Mouse (Mus musculus): ENCODE results near the gene 4930402H24Rik. TPM values are rescaled to one million over a fixed set of nuclear protein-coding genes. Genes with fewer than 3 reads are reported as not detected.

Gene 4930402H24Rik
- polyA plus RNA-seq, 1 experiment from 2014 or later: 25.9 TPM

GRCm38 (mm10) chr2:130886983-130887382, 19.2 kb downstream of the 4930402H24Rik start:
- no peak for ATAC-seq

GRCm38 (mm10) chr2:130877376-130877775, 28.8 kb downstream of the 4930402H24Rik start:
- H3K9ac ChIP-seq (ENCODE audit: low read depth, low read length): no peak overlapping the region

More at GRCm38 (mm10) chr2:130886983-130887382, 19.2 kb downstream of the 4930402H24Rik start:
- no peak overlapping the region for H3K27ac ChIP-seq (ENCODE audit: low read length)
- no peaks in the 10 kb centered on the region for H3K4me1 ChIP-seq (ENCODE audit: control insufficient read depth, insufficient read depth, low read length)
- H3K4me2 ChIP-seq (ENCODE audit: low read depth, low read length): no peak overlapping the region
- H3K4me3 ChIP-seq (ENCODE audit: low read length): no peak overlapping the region
- H3K9ac ChIP-seq (ENCODE audit: low read depth, low read length): no peak overlapping the region
- no peaks in the 10 kb centered on the region for H3K9me3 ChIP-seq (ENCODE audit: control insufficient read depth, low read length)
- H3K36me3 ChIP-seq (ENCODE audit: control insufficient read depth, insufficient read depth, low read length): no peaks in the 10 kb centered on the region
- no peaks in the 10 kb centered on the region for H3K27me3 ChIP-seq (replicated peaks; ENCODE audit: control insufficient read depth, insufficient read depth, low read length)

GRCm38 (mm10) chr2:130870916-130871315, 35.3 kb downstream of the 4930402H24Rik start:
- H3K4me2 ChIP-seq (ENCODE audit: low read depth, low read length): no peak overlapping the region
- H3K4me1 ChIP-seq (ENCODE audit: control insufficient read depth, insufficient read depth, low read length): 0 out of 2 replicates have a peak, but pooled peaks cover 4% of the 10 kb centered on the region
- no peak overlapping the region for H3K9ac ChIP-seq (ENCODE audit: low read depth, low read length)
- ATAC-seq: no peak
- H3K36me3 ChIP-seq (ENCODE audit: control insufficient read depth, insufficient read depth, low read length): no peaks in the 10 kb centered on the region
- 75% methylated on average over 5 of the region's 5 CpGs for whole genome bisulfite sequencing
- H3K27ac ChIP-seq (ENCODE audit: low read length): no peak overlapping the region
- H3K9me3 ChIP-seq (ENCODE audit: control insufficient read depth, low read length): no peaks in the 10 kb centered on the region
- no peak overlapping the region for H3K4me3 ChIP-seq (ENCODE audit: low read length)
- no peaks in the 10 kb centered on the region for H3K27me3 ChIP-seq (replicated peaks; ENCODE audit: control insufficient read depth, insufficient read depth, low read length)

More at GRCm38 (mm10) chr2:130877376-130877775, 28.8 kb downstream of the 4930402H24Rik start:
- 69% methylated on average over 3 of the region's 3 CpGs for WGBS
- no peaks in the 10 kb centered on the region for H3K36me3 ChIP-seq (ENCODE audit: control insufficient read depth, insufficient read depth, low read length)
- H3K27me3 ChIP-seq (replicated peaks; ENCODE audit: control insufficient read depth, insufficient read depth, low read length): no peaks in the 10 kb centered on the region
- H3K9me3 ChIP-seq (ENCODE audit: control insufficient read depth, low read length): no peaks in the 10 kb centered on the region
- H3K4me2 ChIP-seq (ENCODE audit: low read depth, low read length): no peak overlapping the region
- H3K27ac ChIP-seq (ENCODE audit: low read length): no peak overlapping the region
- no peaks in the 10 kb centered on the region for H3K4me1 ChIP-seq (ENCODE audit: control insufficient read depth, insufficient read depth, low read length)
- ATAC-seq: no peak
- H3K4me3 ChIP-seq (ENCODE audit: low read length): no peak overlapping the region

- 80% methylated on average over 3 of the region's 3 CpGs for WGBS
These were observed 44.1 kb downstream of the 4930402H24Rik start for GRCm38 (mm10) chr2:130862091-130862490.

GRCm38 (mm10) chr2:130852964-130853363, 53.2 kb downstream of the 4930402H24Rik start:
- Histone ChIP-seq H3K9ac (ENCODE audit: low read depth, low read length) (no peak overlapping the region), H3K27me3 (replicated peaks; ENCODE audit: control insufficient read depth, insufficient read depth, low read length) (no peaks in the 10 kb centered on the region), H3K36me3 (ENCODE audit: control insufficient read depth, insufficient read depth, low read length) (no peaks in the 10 kb centered on the region), H3K9me3 (ENCODE audit: control insufficient read depth, low read length) (no peaks in the 10 kb centered on the region), H3K4me2 (ENCODE audit: low read depth, low read length) (no peak overlapping the region), H3K27ac (ENCODE audit: low read length) (no peak overlapping the region), H3K4me3 (ENCODE audit: low read length) (no peak overlapping the region), H3K4me1 (ENCODE audit: control insufficient read depth, insufficient read depth, low read length) (no peaks in the 10 kb centered on the region)
- 92% methylated on average over 1 of the region's 1 CpGs for WGBS
- no peak for ATAC-seq

More at GRCm38 (mm10) chr2:130862091-130862490, 44.1 kb downstream of the 4930402H24Rik start:
- no peak overlapping the region for H3K4me2 ChIP-seq (ENCODE audit: low read depth, low read length)
- H3K4me3 ChIP-seq (ENCODE audit: low read length): no peak overlapping the region
- H3K27ac ChIP-seq (ENCODE audit: low read length): no peak overlapping the region
- no peaks in the 10 kb centered on the region for H3K36me3 ChIP-seq (ENCODE audit: control insufficient read depth, insufficient read depth, low read length)
- ATAC-seq: no peak
- no peak overlapping the region for H3K9ac ChIP-seq (ENCODE audit: low read depth, low read length)
- H3K27me3 ChIP-seq (replicated peaks; ENCODE audit: control insufficient read depth, insufficient read depth, low read length): no peaks in the 10 kb centered on the region
- no peaks in the 10 kb centered on the region for H3K9me3 ChIP-seq (ENCODE audit: control insufficient read depth, low read length)
- H3K4me1 ChIP-seq (ENCODE audit: control insufficient read depth, insufficient read depth, low read length): 0 out of 2 replicates have a peak, but pooled peaks cover 4% of the 10 kb centered on the region

GRCm38 (mm10) chr2:130851363-130852246, 54.6 kb downstream of the 4930402H24Rik start:
- peak; percentile 80 for ATAC-seq
- WGBS: 67% methylated on average over 9 of the region's 9 CpGs
- H3K27ac ChIP-seq (ENCODE audit: low read length): peak overlapping the region; percentile 66

GRCm38 (mm10) chr2:130849688-130850087, 56.5 kb downstream of the 4930402H24Rik start:
- Histone ChIP-seq H3K4me1 (ENCODE audit: control insufficient read depth, insufficient read depth, low read length) (no peaks in the 10 kb centered on the region), H3K9me3 (ENCODE audit: control insufficient read depth, low read length) (no peaks in the 10 kb centered on the region), H3K36me3 (ENCODE audit: control insufficient read depth, insufficient read depth, low read length) (no peaks in the 10 kb centered on the region), H3K9ac (ENCODE audit: low read depth, low read length) (no peak overlapping the region), H3K27me3 (replicated peaks; ENCODE audit: control insufficient read depth, insufficient read depth, low read length) (no peaks in the 10 kb centered on the region), H3K27ac (ENCODE audit: low read length) (no peak overlapping the region), H3K4me3 (ENCODE audit: low read length) (no peak overlapping the region), H3K4me2 (ENCODE audit: low read depth, low read length) (no peak overlapping the region)
- no peak for ATAC-seq
- WGBS: 71% methylated on average over 4 of the region's 4 CpGs

More at GRCm38 (mm10) chr2:130851363-130852246, 54.6 kb downstream of the 4930402H24Rik start:
- no peak overlapping the region for H3K9ac ChIP-seq (ENCODE audit: low read depth, low read length)
- H3K4me3 ChIP-seq (ENCODE audit: low read length): no peak overlapping the region
- H3K4me1 ChIP-seq (ENCODE audit: control insufficient read depth, insufficient read depth, low read length): no peaks in the 10 kb centered on the region
- H3K36me3 ChIP-seq (ENCODE audit: control insufficient read depth, insufficient read depth, low read length): no peaks in the 10 kb centered on the region
- no peak overlapping the region for H3K4me2 ChIP-seq (ENCODE audit: low read depth, low read length)
- no peaks in the 10 kb centered on the region for H3K9me3 ChIP-seq (ENCODE audit: control insufficient read depth, low read length)
- H3K27me3 ChIP-seq (replicated peaks; ENCODE audit: control insufficient read depth, insufficient read depth, low read length): no peaks in the 10 kb centered on the region

GRCm38 (mm10) chr2:130848313-130848712, 57.9 kb downstream of the 4930402H24Rik start:
- ATAC-seq: no peak
- 79% methylated on average over 4 of the region's 4 CpGs for WGBS

GRCm38 (mm10) chr2:130843623-130844022, 62.6 kb downstream of the 4930402H24Rik start:
- Histone ChIP-seq H3K9me3 (ENCODE audit: control insufficient read depth, low read length) (no peaks in the 10 kb centered on the region), H3K4me3 (ENCODE audit: low read length) (no peak overlapping the region), H3K36me3 (ENCODE audit: control insufficient read depth, insufficient read depth, low read length) (no peaks in the 10 kb centered on the region), H3K27me3 (replicated peaks; ENCODE audit: control insufficient read depth, insufficient read depth, low read length) (no peaks in the 10 kb centered on the region), H3K9ac (ENCODE audit: low read depth, low read length) (no peak overlapping the region), H3K4me2 (ENCODE audit: low read depth, low read length) (no peak overlapping the region), H3K4me1 (ENCODE audit: control insufficient read depth, insufficient read depth, low read length) (peaks cover 12% of the 10 kb centered on the region), H3K27ac (ENCODE audit: low read length) (no peak overlapping the region)
- ATAC-seq: no peak
- 61% methylated on average over 2 of the region's 2 CpGs for WGBS

More at GRCm38 (mm10) chr2:130848313-130848712, 57.9 kb downstream of the 4930402H24Rik start:
- no peaks in the 10 kb centered on the region for H3K9me3 ChIP-seq (ENCODE audit: control insufficient read depth, low read length)
- no peak overlapping the region for H3K27ac ChIP-seq (ENCODE audit: low read length)
- no peaks in the 10 kb centered on the region for H3K4me1 ChIP-seq (ENCODE audit: control insufficient read depth, insufficient read depth, low read length)
- no peak overlapping the region for H3K4me3 ChIP-seq (ENCODE audit: low read length)
- H3K27me3 ChIP-seq (replicated peaks; ENCODE audit: control insufficient read depth, insufficient read depth, low read length): no peaks in the 10 kb centered on the region
- H3K9ac ChIP-seq (ENCODE audit: low read depth, low read length): no peak overlapping the region
- H3K4me2 ChIP-seq (ENCODE audit: low read depth, low read length): no peak overlapping the region
- H3K36me3 ChIP-seq (ENCODE audit: control insufficient read depth, insufficient read depth, low read length): no peaks in the 10 kb centered on the region
